Mouse (Mus musculus): Measurements from ENCODE around the gene Map7. TPM values are rescaled to one million over a fixed set of nuclear protein-coding genes. Genes with fewer than 3 reads are reported as not detected.

Gene Map7
- total RNA-seq (2021): 10 to 100 TPM; 12.6 to 19.4 TPM

- intact Hi-C loops (cut with DNase I): no loop called here
- DNase-seq: no peak
Measured at GRCm38 (mm10) chr10:20148130-20148772, at the start of gene Map7. TSS of gene Map7 (plus strand) at chr10:20148471.

GRCm38 (mm10) chr10:20101456-20101855, 46.8 kb upstream of the Map7 start:
- no peak for DNase-seq
- intact Hi-C loops (cut with DNase I): no loop called here

- intact Hi-C loops (cut with DNase I): no loop called here
- peak; percentile 20 for DNase-seq
Measured at GRCm38 (mm10) chr10:20104271-20104931, 43.9 kb upstream of the Map7 start.

- no peak for DNase-seq
- intact Hi-C loops (cut with DNase I): no loop called here
Measured at GRCm38 (mm10) chr10:20105575-20105974, 42.7 kb upstream of the Map7 start.

GRCm38 (mm10) chr10:20107031-20107430, 41.2 kb upstream of the Map7 start:
- intact Hi-C loops (cut with DNase I): no loop called here

GRCm38 (mm10) chr10:20111508-20111907, 36.8 kb upstream of the Map7 start:
- intact Hi-C loops (cut with DNase I): no loop called here

More at GRCm38 (mm10) chr10:20107031-20107430, 41.2 kb upstream of the Map7 start:
- no peak for DNase-seq

GRCm38 (mm10) chr10:20112026-20112973, 36.0 kb upstream of the Map7 start:
- intact Hi-C loops (cut with DNase I): no loop called here
- peak; percentile 45 for DNase-seq

More at GRCm38 (mm10) chr10:20111508-20111907, 36.8 kb upstream of the Map7 start:
- DNase-seq: no peak

GRCm38 (mm10) chr10:20119504-20120425, 28.5 kb upstream of the Map7 start:
- intact Hi-C loops (cut with DNase I): no loop called here
- DNase-seq: peak; percentile 27

- intact Hi-C loops (cut with DNase I): no loop called here
- DNase-seq: peak; percentile 46
Measured at GRCm38 (mm10) chr10:20121981-20122380, 26.3 kb upstream of the Map7 start.

- DNase-seq: no peak
- intact Hi-C loops (cut with DNase I): no loop called here
Measured at GRCm38 (mm10) chr10:20123401-20123800, 24.9 kb upstream of the Map7 start.

GRCm38 (mm10) chr10:20124576-20124975, 23.7 kb upstream of the Map7 start:
- no peak for DNase-seq
- intact Hi-C loops (cut with DNase I): loop anchor here (2.0 kb wide), 1 partner anchor 212 kb away; no protein-coding TSS in a partner anchor

GRCm38 (mm10) chr10:20125226-20125625, 23.0 kb upstream of the Map7 start:
- peak; percentile 58 for DNase-seq
- intact Hi-C loops (cut with DNase I): loop anchor here (2.0 kb wide), 1 partner anchor 212 kb away; no protein-coding TSS in a partner anchor

GRCm38 (mm10) chr10:20132933-20133652, 15.2 kb upstream of the Map7 start:
- intact Hi-C loops (cut with DNase I): no loop called here
- DNase-seq: no peak

- intact Hi-C loops (cut with DNase I): no loop called here
- no peak for DNase-seq
Measured at GRCm38 (mm10) chr10:20135350-20136058, 12.8 kb upstream of the Map7 start.

- DNase-seq: no peak
- intact Hi-C loops (cut with DNase I): no loop called here
Measured at GRCm38 (mm10) chr10:20136505-20136904, 11.8 kb upstream of the Map7 start.

- no peak for DNase-seq
- intact Hi-C loops (cut with DNase I): no loop called here
Measured at GRCm38 (mm10) chr10:20141376-20141775, 6.9 kb upstream of the Map7 start.

- no peak for DNase-seq
- intact Hi-C loops (cut with DNase I): no loop called here
Measured at GRCm38 (mm10) chr10:20148773-20149120, 476 bp downstream of the Map7 start.

GRCm38 (mm10) chr10:20149121-20149834, 1.0 kb downstream of the Map7 start:
- DNase-seq: peak; percentile 49
- intact Hi-C loops (cut with DNase I): no loop called here

Data from left cerebral cortex, postnatal 4 days (tissue).